Mouse (Mus musculus) midbrain, postnatal 0 days (tissue): Measurements from ENCODE around the gene Dagla. TPM values are rescaled to one million over a fixed set of nuclear protein-coding genes. Genes with fewer than 3 reads are reported as not detected.

Experiments
- ATAC-seq: fragments of 200-750 bp; cut with Nextera tagmentation; 2 replicates; pipeline ENCODE4 v1.8.0; 2017; ENCODE audit warnings: moderate number of reproducible peaks, mild to moderate bottlenecking, moderate TSS enrichment, moderate library complexity; ENCODE audit not compliant: low FRiP score
- DNase-seq: peaks from one replicate; pipeline ENCODE4 v3.0.0-alpha.2; 2015; ENCODE audit warnings: low spot score
- H3K27ac ChIP-seq: fragments of 300-500 bp; sonication (generic); 2 replicates; pipeline ENCODE4 v1.5.1; 2014; ENCODE audit warnings: low read depth, mild to moderate bottlenecking, low read length, mixed read lengths
- H3K27me3 ChIP-seq: fragments of 300-500 bp; sonication (generic); 2 replicates; pipeline ENCODE4 v1.6.1; 2014; ENCODE audit warnings: low read length, control low read depth, mixed read lengths; ENCODE audit not compliant: insufficient read depth
- H3K36me3 ChIP-seq: fragments of 300-500 bp; sonication (generic); 2 replicates; pipeline ENCODE4 v1.6.1; 2014; ENCODE audit warnings: low read length, control low read depth, mixed read lengths; ENCODE audit not compliant: insufficient read depth
- H3K4me1 ChIP-seq: fragments of 300-500 bp; sonication (generic); 2 replicates; pipeline ENCODE4 v1.6.1; 2014; ENCODE audit warnings: mild to moderate bottlenecking, control low read depth, antibody characterized with exemption, low read length, mixed read lengths; ENCODE audit not compliant: insufficient read depth
- H3K4me2 ChIP-seq: fragments of 300-500 bp; sonication (generic); 2 replicates; pipeline ENCODE4 v1.6.1; 2014; ENCODE audit warnings: low read depth, mild to moderate bottlenecking, low read length, mixed read lengths; ENCODE audit not compliant: poor library complexity, severe bottlenecking
- H3K4me3 ChIP-seq: fragments of 300-500 bp; sonication (generic); 2 replicates; pipeline ENCODE4 v1.5.1; 2014; ENCODE audit warnings: low read depth, mild to moderate bottlenecking, low read length, moderate library complexity
- H3K9ac ChIP-seq: fragments of 300-500 bp; sonication (generic); replicated peaks from 2 replicates; pipeline ENCODE4 v1.6.1; 2014; ENCODE audit warnings: mild to moderate bottlenecking, low read length, moderate library complexity, mixed read lengths; ENCODE audit not compliant: poor library complexity, severe bottlenecking
- H3K9me3 ChIP-seq: fragments of 300-500 bp; sonication (generic); 2 replicates; pipeline ENCODE4 v1.6.1; 2016; ENCODE audit warnings: low read length, control low read depth
- CTCF ChIP-seq: IDR thresholded peaks from 2 replicates; pipeline ENCODE4 v1.5.1; 2016; ENCODE audit warnings: antibody characterized with exemption, mild to moderate bottlenecking
- whole genome bisulfite sequencing: fragments of 180-500 bp; shearing (Covaris S2); extraction: QIAGEN DNeasy Blood & Tissue Kit; methylation state at CpG from one replicate; pipeline ENCODE4 v1.1.7; 2014; 5-methylcytosine and 5-hydroxymethylcytosine counted together
- polyA plus RNA-seq: library from polyadenylated mRNA; unstranded; fragments of >200 nt; fragmentation: Nextera tagmentation; extraction: Ambion mirVana; gene quantifications from 2 replicates; pipeline ENCODE4 v1.2.1, GENCODE M21; 2015
- total RNA-seq: library from RNA; depleted of rRNA; stranded (reverse); fragments of >200 nt; gene quantifications from 2 replicates; pipeline ENCODE4 v1.2.3, GENCODE M21; 2014

Gene Dagla
- total and polyA plus RNA-seq, 2 experiments from 2014 or later, result 13.7 to 40.8 TPM

DNA sequence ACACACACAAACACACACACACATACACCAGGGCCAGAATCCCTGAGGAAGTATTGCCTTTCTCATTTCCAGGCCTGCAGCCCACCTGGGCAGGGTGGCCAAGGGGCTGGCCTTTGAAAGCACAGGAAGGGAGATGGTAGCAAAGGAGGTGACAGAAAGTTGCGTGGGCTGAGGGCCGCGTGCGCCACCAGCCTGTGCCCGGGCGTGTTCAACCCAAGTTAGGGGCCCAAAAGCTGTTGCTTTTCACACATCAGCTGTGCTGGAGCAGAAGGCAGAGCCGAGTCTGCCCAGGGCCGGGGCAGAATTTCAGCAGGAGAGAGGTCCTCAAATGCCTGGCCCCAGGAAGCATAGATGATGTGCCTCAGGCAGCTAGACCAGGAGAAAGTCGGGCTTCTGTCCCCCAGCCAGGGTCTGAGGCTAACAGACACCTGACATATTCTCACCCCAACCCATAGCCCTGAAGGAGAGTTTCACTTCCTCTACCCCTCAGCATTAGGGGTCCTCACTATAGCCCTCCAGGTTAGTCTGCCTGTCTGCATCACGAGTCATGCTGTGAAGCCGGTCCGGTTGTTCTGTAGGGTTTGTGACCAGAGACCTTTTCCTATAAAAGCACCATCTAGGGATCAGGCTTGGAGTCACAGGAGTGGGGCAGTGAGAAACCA lies 28.1 kb downstream of the Dagla start:
- WGBS, result 79% methylated on average over 12 of the region's 12 CpGs
- H3K4me2 ChIP-seq, result no peak overlapping the region
- ATAC-seq, result no peak

DNA sequence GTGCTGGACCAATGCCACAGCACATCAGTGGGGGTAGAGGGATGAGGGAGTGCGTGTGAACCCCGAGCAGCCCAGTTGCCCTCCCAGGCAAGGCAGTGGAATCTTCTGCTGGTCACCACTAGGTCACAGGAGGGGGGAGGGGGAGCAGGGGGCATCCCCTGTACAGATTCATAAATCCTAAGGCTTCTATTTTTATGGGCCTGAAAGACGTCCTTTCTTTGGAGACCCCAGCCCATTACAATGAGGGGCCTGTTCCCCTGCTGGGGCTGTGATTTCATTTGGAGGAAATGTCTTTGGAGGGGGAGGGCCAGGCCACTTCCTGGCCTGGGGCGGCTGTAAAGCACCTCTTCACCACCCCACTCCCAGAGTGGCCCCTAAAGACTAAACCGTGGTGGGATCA lies 30.6 kb downstream of the Dagla start:
- WGBS, result 36% methylated on average over 5 of the region's 5 CpGs
- Histone ChIP-seq H3K4me1 (peaks cover 11% of the 10 kb centered on the region; the same call in 1 of the 2 replicates), H3K4me2 (no peak overlapping the region), H3K4me3 (no peak overlapping the region), H3K36me3 (peaks cover 8% of the 10 kb centered on the region), H3K27ac (no peak overlapping the region), H3K27me3 (no peaks in the 10 kb centered on the region), H3K9me3 (no peaks in the 10 kb centered on the region), H3K9ac (no peak overlapping the region)
- DNase-seq (no peak), ATAC-seq (no peak)
- no peak for TF ChIP-seq CTCF

More for the DNA sequence above, 28.1 kb downstream of the Dagla start:
- DNase-seq, result no peak
- H3K9ac ChIP-seq, result no peak overlapping the region
- no peak overlapping the region for H3K4me3 ChIP-seq
- TF ChIP-seq CTCF, result no peak
- H3K27ac ChIP-seq, result no peak overlapping the region
- H3K27me3 ChIP-seq, result no peaks in the 10 kb centered on the region
- H3K36me3 ChIP-seq, result no peaks in the 10 kb centered on the region
- no peaks in the 10 kb centered on the region for H3K9me3 ChIP-seq
- H3K4me1 ChIP-seq, result peaks cover 14% of the 10 kb centered on the region; the same call in 1 of the 2 replicates

DNA sequence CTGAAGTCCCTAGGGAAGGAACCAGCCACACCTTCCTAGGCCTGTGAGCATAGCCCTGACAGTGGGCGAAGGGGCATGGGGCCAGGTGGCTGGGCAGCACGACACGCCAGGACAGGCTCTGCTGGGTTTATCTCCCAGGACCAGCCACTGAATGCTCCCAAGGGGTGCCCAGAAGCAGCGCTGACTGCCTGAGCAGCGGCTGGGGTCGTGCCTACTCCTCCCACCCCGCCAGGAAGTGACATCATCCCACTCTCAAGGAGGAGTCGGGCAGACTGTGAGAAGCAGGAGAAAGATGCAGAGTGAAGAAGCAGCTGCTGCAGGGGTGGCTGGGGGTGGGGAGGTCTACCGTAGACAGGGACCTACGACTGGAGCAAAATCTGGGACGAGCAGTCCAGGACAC lies 31.9 kb downstream of the Dagla start:
- Histone ChIP-seq H3K4me3 (no peak overlapping the region), H3K36me3 (peaks cover 12% of the 10 kb centered on the region), H3K4me2 (peak overlapping the region; percentile 15; the same call in 1 of the 2 replicates), H3K9me3 (no peaks in the 10 kb centered on the region), H3K27me3 (no peaks in the 10 kb centered on the region), H3K4me1 (peaks cover 11% of the 10 kb centered on the region; the same call in 1 of the 2 replicates), H3K27ac (0 out of 2 replicates have a peak overlapping the region, but pooled peaks have one; percentile 2), H3K9ac (0 out of 2 replicates have a peak overlapping the region, but pooled peaks have one; percentile 33)
- WGBS, result 26% methylated on average over 11 of the region's 11 CpGs
- no peak for TF ChIP-seq CTCF
- DNase-seq, result peak; percentile 40
- peak; percentile 70 for ATAC-seq

- no peaks in the 10 kb centered on the region for H3K9me3 ChIP-seq
- no peak overlapping the region for H3K27ac ChIP-seq
- H3K4me1 ChIP-seq, result peaks cover 6% of the 10 kb centered on the region; the same call in 1 of the 2 replicates
- H3K4me2 ChIP-seq, result no peak overlapping the region
- no peaks in the 10 kb centered on the region for H3K27me3 ChIP-seq
- H3K4me3 ChIP-seq, result no peak overlapping the region
- H3K36me3 ChIP-seq, result peaks cover 12% of the 10 kb centered on the region
- WGBS, result 90% methylated on average over 7 of the region's 7 CpGs
- H3K9ac ChIP-seq, result no peak overlapping the region
- ATAC-seq (no peak), DNase-seq (no peak)
- no peak for TF ChIP-seq CTCF
Measured at GRCm38 (mm10) chr19:10271592-10271991, 33.1 kb downstream of the Dagla start.

- Histone ChIP-seq H3K27me3 (no peaks in the 10 kb centered on the region), H3K4me3 (no peak overlapping the region), H3K36me3 (peaks cover 12% of the 10 kb centered on the region), H3K4me2 (no peak overlapping the region), H3K9ac (no peak overlapping the region), H3K9me3 (no peaks in the 10 kb centered on the region), H3K4me1 (peaks cover 6% of the 10 kb centered on the region; the same call in 1 of the 2 replicates), H3K27ac (no peak overlapping the region)
- ATAC-seq (no peak), DNase-seq (no peak)
- WGBS, result 86% methylated on average over 5 of the region's 5 CpGs
- TF ChIP-seq CTCF, result no peak
Measured at GRCm38 (mm10) chr19:10270356-10270755, 34.3 kb downstream of the Dagla start.

- Histone ChIP-seq H3K9me3 (no peaks in the 10 kb centered on the region), H3K36me3 (peaks cover 15% of the 10 kb centered on the region), H3K4me3 (no peak overlapping the region), H3K9ac (no peak overlapping the region), H3K27me3 (no peaks in the 10 kb centered on the region), H3K27ac (no peak overlapping the region), H3K4me2 (no peak overlapping the region), H3K4me1 (peaks cover 6% of the 10 kb centered on the region; the same call in 1 of the 2 replicates)
- DNase-seq (no peak), ATAC-seq (no peak)
- WGBS, result 84% methylated on average over 15 of the region's 15 CpGs
- no peak for TF ChIP-seq CTCF
Measured at GRCm38 (mm10) chr19:10268851-10269250, 35.8 kb downstream of the Dagla start.
